Mouse (Mus musculus) thymus, postnatal 10 days (tissue): Measurements from ENCODE around the gene Aldoc.

Experiments used
- DNase-seq, 2 experiments: peaks; one replicate each; pipeline ENCODE4 v3.0.0; 2021; ENCODE audit warnings: low spot score in 2 of 2

Gene Aldoc

GRCm38 (mm10) chr11:78360789-78361131 is 38.0 kb downstream of the Aldoc start:
- no peak for DNase-seq

GRCm38 (mm10) chr11:78363309-78364007 is 40.7 kb downstream of the Aldoc start:
- DNase-seq, result no peak

- DNase-seq, result no peak
Measured at GRCm38 (mm10) chr11:78364103-78364502, 41.3 kb downstream of the Aldoc start.

GRCm38 (mm10) chr11:78367456-78368225 is 44.9 kb downstream of the Aldoc start:
- no peak for DNase-seq

GRCm38 (mm10) chr11:78370389-78370788 is 47.6 kb downstream of the Aldoc start:
- no peak for DNase-seq

- DNase-seq, result no peak
Measured at GRCm38 (mm10) chr11:78371711-78372110, 48.9 kb downstream of the Aldoc start.

- no peak for DNase-seq
Measured at GRCm38 (mm10) chr11:78372166-78372565, 49.4 kb downstream of the Aldoc start.

GRCm38 (mm10) chr11:78372610-78373009 is 49.8 kb downstream of the Aldoc start:
- no peak for DNase-seq

GRCm38 (mm10) chr11:78374147-78374546 is 51.4 kb downstream of the Aldoc start:
- no peak for DNase-seq
